Mouse (Mus musculus): ENCODE measurements around the gene Zc3hav1. TPM values are rescaled to one million over a fixed set of nuclear protein-coding genes. Genes with fewer than 3 reads are reported as not detected.
"Not testable (repeated sequence)": the region's sequence is repeated elsewhere in the genome, so short reads cannot be mapped to it uniquely, and the experiment has no call there.

Gene Zc3hav1
- 10 to 100 TPM; 16.2 to 18.9 TPM for total RNA-seq (2021)
- long read RNA-seq, experiment 1, full-length matches to known transcripts, result 3 of 5 reads
- long read RNA-seq, experiment 1, partial matches to known transcripts, result 1 of 5 reads
- long read RNA-seq, experiment 1, other reads (novel, unspliced or antisense), result 1 of 5 reads
- long read RNA-seq, experiment 2, partial matches to known transcripts, result 1 of 5 reads
- long read RNA-seq, experiment 2, other reads (novel, unspliced or antisense), result 4 of 5 reads

DNA sequence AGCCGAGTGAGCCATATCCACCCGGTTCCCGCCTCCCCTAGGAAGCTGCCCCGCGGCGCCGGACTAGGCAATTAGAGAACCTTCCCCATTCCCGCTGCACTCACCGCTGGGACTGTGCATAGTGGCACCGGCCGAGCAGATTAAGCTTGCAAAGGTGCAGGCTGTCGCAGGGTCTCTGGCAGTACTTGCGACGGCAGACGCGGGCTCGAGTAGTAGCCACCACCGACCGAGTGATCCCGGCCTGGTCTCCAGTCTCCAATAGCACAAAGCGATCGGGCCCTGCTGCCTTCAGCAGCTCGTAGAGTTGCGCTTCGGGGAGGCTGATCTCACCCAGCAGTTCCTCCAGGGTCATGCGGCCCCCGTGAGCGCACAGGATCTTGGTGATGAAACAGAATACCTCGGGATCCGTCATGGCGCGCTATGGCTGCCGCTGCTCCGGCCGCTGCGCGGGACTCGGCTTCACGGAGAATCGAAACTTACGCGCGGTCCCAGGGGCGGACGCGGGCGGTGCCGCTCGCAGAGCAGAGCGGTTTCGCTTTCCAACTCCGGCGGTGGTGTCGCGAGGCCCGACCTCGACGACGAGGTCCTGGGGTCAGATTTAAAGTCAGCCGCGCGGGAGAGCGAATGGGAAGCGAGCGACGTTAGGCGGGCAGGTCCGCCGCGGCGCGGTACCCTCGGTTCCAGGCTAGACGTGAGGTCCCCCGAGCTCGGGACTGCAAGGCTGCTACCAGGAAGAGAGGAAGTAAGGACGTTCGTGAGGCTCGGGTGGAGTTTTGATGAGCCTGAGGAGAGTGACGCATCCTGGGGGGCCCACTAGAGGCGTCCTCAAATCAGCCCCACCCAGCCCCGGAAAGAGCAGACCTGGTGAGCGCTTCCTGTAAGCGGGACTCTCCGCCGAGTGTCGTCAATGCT, at the start of gene Zc3hav1:
Gene Zc3hav1, minus strand, starts transcription at position 793 of the 912 bp plus-strand sequence.
- peak; percentile 90 to 93 for DNase-seq

DNA sequence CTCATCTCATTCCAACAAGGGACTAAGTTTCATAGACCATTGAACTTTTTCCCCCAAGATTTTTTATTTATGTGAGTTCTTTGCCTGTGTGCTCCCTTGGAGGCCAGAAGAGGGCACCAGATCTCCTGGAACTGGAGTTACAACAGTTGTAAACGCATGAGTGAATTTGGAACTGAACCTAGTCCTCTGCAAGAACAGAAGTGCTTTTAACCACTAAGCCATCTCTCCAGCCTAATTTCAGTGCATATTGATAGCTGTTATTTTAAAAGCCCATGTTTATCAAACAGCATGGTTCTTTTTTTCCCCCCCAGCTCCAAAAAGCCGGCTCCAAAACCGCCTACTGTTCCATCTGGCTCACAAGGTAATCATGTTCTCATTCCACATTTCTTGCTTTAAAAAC, 35.3 kb upstream of the Zc3hav1 start:
- DNase-seq, result peak; percentile 2 to 10

DNA sequence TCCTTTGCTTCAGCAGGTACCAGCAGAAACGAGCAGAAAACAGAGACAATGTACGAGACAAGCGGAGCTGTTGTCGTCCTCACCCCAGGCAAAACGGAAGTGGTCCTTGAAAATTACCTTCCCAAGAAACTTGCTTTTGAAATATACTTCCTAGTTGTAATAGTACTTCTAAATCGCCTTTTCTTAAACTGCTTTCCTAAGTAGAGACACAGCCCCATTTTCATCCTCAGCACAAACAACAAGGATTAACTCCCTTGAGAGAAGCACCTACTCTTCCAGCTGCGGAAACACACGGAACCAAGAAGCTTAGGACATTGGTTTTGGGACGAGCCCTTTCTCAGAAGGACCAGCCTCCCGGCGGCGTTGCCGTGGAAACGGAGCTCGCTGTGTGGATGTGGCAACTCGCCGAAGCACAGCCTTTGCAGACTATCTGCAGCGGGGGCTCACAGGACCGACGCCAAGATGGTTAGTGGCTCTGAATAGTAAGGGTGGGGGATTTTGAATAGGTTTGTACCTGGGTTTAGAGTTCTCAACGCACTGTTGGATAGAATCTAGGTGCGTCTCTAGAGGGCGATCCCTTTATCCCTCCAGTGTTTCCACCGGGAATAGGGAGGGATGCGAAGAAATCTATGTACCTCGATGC, 26.8 kb upstream of the Zc3hav1 start, which contains the start of gene Ttc26:
Gene Ttc26, plus strand, starts transcription at position 341 of the 643 bp plus-strand sequence.
- DNase-seq, result peak; percentile 82 to 93

DNA sequence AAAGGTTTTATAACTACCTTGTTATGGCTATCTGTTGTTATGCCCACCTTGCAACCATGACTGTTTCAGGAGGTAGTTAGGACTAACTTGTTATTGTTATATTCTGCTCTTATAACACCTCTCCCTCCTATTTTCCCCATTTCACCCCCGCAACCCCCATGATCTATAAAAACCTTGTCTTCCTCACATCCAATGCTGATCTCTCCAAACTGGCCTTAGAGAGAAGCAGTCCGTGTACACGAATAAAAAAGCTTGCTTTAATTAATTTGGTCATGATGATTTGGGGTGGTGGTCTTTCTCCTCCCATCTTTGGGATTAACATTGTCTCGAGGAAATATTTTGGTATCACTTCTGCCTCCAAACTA, 26.3 kb upstream of the Zc3hav1 start:
- DNase-seq, result no peak

DNA sequence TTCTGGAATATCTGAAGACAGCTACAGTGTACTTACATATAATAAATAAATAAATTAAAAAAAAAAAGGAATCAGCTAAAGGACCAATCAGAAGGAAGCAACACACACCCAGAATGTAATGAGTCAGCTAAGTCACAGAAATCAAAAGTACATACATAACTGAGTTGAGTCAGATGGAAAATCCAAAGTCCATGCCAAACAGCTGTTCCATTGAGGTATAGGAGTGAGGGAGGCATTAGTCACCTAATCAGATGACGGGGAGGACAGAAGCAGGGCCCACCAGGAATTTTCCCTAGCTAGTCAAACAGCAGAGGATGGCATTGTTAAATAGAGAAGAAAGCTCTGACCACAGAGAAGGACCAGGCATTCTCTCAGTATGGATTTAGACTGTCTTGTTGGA, 19.9 kb upstream of the Zc3hav1 start:
- DNase-seq, result no peak

DNA sequence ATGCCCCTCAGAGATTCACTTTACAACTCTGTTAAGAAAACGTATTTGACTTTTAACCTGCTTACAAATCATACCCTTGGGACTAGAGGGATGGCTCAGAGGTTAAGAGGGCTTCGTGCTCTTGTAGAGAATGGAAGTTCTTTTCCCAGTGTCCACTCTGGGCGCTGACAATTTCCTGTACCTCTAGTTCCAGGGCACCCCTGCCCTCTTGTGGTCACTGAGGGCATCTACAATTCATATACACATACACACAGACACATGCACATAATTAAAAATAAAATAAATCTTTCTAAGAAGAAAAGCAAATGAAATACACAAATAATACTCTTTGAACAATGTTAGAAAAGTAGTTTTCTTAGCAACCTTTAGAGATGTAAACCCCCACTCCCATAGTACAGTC, 15.5 kb upstream of the Zc3hav1 start:
- DNase-seq, result no peak

DNA sequence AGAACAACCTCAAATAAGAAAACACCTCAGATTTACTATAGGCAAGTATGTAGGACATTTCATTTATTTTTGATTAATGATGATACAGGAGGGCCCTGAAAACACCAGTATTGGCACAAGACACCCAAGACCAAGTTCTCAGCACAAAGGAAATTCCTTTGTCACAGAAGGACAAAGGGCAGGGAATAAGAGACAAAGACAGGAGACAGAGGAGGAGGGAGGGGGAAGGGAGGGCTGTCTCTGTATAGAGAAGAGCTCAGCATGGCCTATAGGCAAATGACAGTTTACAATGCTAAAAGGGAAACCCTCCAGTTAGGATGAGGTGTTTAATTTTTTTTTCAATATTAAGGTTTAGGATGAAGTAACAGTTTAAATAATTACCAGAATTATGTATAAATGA, 9.7 kb upstream of the Zc3hav1 start:
- DNase-seq, result no peak

DNA sequence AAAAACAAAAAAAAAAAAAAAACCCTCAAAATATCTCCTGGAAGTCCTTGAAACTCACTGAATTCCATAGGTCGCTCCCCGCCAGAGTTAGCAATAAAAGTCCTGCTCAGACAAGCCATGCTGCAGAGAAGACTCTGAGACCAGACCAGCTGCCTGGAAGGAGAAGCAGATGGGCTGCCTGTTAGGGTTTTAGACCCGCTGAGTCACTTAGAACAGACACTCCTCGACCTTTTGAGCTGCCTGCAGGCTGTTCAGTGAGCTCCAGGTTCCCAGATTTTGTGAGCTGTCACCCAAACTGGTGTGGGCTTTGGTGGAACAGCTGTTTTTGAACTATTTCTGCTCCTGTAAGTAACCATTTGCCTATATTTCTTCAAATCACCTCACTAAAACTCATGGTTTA, 9.0 kb upstream of the Zc3hav1 start:
- no peak for DNase-seq

DNA sequence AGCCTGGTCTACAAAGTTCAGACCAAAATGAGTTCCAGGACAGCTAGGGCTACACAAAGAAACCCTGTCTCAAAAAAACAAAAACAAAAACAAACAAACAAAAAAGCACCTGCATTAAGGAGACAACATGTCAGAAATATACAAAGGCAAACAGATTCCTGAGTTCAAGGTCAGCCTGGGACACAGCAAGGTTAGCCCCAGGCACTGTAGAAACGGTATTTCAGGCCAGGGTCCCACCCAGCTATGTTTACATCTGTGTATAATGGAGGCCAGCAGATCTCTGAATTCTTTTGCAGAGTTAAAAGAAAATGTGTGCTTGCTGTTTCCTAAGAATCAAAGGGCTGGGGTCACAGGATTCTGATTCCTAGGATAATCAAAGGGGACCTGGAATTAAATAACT, 7.5 kb upstream of the Zc3hav1 start:
- no peak for DNase-seq

DNA sequence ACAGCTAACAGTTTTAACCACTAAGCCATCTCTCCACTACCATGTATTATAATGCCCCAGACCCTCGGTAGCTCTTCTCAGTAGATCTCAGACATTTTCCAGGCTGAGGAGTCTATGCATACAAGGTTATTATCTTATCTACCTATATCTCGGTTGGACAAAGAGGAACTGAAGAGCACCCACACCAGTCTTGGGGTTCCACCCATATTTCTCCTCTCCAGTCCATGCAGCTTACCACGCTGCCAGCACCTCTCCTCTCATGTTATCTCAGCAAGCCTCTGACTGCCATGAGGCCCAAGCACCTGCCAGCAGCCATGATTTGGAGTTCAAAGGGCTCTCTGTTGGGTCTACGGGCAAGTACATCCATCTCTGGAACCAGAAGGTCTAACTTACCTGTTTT, 6.7 kb upstream of the Zc3hav1 start:
- DNase-seq, result no peak

DNA sequence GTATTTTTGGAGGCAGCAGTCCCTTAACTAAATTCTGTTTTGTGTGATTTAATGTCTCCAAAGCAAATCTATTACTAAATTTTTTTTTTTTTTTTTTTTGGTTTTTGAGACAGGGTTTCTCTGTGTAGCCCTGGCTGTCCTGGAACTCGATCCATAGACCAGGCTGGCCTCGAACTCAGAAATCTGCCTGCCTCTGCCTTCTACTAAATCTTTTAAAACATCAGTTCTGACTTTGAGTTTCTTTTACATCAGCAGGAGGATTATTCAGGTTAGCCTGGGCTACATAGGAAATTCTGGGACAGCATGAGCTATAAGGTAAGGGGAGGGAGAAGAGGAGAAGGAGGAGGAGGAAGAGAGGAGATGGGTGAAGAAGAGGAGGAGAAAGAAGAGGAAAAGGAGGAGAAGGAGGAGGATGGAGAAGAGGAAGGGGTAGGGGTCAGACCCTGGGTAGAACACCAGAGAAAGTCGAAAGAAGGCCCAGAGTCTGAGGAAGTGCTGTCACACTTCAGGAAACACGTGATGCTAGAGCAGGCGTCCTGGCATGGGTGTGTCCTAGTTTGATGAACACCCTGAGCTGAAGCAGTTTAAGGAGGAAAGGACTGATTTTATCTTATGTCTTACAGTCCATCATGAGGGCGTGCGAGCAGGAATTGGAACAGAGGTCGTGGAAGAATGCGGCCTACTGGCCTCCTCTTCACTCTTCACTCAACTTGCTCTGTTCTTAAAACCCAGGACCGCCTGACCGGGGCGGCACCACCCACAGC, 5.5 kb upstream of the Zc3hav1 start:
- no peak for DNase-seq

DNA sequence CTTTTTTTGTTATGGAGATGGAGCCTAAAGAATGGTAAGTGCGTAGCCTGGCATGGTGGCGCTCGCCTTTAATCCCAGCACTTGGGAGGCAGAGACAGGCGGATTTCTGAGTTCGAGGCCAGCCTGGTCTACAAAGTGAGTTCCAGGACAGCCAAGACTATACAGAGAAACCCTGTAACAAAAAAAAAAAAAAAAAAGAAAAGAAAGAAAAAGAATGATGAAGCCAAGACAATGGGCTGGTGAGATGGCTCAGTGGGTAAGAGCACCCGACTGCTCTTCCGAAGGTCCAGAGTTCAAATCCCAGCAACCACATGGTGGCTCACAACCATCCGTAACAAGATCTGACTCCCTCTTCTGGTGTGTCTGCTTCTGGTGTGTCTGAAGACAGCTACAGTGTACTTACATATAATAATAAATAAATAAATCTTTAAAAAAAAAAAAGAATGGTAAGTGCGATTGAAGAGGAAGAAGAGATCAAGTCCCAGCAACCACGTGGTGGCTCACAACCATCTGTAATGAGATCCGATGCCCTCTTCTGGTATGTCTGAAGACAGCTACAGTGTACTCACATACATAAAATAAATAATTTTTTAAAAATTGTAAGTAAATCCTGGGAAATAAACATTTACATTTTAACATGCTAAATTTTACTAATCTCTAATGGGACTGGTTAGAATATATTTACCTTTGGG, 4.8 kb upstream of the Zc3hav1 start:
- not testable (repeated sequence) for DNase-seq

DNA sequence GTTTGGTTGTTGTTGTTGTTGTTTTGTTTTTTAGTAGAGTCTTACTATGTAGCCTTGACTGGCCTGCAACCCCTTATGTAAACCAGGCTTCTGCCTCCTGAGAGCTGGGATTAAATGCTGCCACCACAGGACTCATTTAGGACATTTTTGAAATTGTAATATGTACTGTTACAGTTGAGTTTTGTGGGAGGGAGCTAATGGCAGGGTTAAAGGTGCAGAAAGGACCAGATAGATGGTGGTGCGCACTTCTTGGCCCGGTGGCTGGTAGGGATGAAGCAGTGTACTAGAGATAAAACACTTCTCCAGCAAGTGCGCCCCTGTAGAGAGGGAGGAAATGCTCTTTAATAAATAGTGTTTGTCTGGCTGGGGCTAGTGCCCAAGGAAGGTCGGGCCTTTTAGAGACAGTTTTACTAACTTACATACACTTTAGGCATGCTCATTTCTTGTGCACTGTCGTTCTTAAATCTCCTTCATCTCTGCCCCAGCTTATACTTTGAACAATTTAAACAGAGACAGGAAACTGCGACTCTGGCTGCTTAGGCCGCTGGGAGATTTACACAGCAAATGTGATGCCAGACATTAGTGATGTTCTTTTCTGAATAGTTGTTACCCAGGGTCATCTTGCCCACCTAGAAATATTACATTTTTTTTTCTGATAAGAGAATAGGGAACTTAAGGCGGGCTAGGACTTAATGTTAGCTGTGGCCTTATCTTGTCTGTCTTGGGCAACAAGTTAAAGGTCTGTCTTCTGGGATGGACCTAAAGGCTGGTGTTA, 4.0 kb upstream of the Zc3hav1 start:
- no peak for DNase-seq

DNA sequence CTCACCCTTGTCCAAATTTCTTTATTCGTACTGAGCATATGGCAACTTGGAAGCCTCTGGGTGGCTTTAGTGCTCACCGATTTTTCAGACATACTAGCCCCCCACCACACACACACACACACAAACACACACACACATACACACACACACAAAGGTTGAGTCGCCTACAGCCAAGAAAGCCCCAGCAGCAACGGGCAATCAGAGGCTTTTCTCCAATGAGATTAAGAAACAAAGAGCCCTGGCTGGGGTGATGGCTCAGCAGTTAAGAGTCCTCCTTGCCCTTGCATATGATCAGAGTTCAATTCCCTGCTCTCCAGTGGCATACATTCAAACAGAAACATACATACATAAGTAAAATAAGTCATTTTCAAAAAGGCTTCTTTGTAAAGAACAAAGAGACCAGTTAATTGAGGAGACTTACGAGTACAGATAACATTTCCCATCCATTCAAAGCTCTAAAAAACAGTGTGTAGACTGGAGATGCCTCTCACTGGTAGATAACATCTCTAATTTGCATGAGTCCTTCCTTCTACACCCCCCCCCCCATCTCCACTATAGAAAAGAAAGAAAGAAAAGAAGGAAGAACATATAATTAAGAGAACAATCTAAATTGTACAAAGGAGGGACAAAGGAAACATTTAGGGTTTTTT, 3.3 kb upstream of the Zc3hav1 start:
- DNase-seq, result no peak

DNA sequence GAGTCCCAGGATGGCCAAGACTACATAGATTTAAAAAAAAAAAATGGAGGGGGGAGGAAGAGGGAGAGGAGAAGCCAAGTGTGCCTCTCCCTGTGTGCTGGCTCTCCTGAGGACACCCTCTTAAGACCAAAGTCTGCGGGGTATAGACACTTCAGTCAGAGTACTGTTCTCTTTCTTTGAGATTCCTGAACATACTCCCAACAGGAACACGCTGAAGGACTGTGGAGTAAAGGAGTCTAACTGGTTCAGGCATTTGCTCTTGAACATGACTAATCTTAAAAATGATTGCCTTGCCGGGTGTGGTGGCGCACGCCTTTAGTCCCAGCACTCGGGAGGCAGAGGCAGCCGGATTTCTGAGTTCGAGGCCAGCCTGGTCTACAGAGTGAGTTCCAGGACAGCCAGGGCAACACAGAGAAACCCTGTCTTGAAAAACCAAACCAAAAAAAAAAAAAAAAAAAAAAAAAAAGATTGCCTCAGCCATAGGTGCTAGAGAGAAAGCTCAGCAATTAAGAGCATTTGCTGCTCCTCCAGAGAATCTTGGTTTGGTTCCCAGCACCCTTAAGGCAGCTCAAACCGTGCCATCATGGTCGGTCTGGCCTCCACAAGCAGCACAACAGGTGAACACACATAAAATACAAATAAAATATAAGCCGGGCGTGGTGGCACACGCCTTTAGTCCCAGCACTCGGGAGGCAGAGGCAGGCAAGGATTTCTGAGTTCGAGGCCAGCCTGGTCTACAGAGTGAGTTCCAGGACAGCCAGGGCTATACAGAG, 2.4 kb upstream of the Zc3hav1 start:
- DNase-seq, result not testable (repeated sequence)

DNA sequence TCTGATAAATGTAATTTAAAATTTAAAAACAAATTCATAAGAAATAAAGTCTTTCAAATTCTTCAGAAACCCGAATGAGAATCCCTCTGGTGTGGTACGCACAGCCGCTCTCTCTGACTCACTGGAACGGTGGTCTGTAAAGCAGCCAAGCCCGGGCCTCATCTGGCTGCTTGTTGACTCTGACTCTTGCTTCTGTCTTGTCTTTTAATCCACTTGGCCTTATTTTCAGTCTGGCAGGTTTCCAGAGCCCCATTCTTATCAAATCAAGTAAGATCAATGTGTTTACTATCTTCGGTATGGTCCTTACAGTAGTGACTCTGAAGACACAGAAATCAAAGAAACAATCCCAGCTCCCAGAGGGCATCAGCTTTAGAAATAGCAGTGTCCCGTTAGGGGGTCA, 1.5 kb upstream of the Zc3hav1 start:
- peak in 1 of 2 experiments; percentile 31 for DNase-seq

DNA sequence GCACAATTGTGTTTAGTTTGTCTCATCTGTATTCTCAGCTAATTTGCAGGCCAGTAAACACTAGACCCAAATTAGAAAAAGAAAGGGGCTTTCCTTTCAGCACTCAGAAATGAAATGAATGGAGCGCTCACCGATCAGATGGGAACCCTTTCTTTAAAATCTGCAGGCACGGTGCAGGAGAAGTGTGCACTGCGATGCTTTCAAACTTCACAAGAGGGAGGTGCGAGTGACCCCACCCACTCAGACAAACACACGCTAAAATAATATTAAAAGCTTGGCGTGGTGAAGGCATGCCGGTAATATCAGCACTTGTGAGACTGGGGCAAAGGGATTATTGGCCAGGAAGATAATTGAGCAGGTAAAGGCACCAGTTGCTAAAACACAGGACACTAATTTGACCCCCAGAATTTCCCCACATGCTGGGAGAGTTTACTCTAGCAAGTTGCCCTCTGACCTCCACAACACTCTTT, 986 bp upstream of the Zc3hav1 start:
- DNase-seq, result peak in 1 of 2 experiments; percentile 51

DNA sequence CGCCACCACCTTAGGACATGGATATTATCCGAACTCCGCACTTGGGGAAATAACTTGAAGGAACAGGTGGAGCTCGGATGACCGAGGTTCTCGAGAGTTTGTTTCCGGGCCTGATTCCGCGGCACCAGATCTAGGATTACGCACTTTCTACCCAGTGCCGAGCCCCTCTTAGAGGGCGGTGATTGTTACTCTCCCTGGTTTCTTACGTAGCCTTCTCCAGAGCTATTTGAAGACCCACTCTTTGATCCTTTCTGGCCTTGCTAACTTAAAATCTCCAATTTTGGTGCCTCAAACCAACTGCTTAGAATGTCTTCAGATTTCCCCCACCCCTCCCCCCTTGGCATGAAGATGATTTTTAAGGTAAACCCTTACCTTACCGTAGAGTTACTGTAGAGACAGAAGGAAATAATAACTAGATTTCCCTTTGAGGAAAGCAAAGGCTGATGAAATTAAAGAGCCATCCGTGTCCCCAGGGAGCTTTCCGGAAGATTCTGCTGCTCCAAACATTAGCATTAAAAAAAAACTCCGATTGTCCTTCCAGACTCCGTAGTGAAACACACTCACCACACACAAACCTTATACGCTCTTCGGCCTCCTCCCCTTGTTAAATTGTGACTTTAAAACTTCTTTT, 435 bp upstream of the Zc3hav1 start:
- DNase-seq, result peak in 1 of 2 experiments; percentile 28

DNA sequence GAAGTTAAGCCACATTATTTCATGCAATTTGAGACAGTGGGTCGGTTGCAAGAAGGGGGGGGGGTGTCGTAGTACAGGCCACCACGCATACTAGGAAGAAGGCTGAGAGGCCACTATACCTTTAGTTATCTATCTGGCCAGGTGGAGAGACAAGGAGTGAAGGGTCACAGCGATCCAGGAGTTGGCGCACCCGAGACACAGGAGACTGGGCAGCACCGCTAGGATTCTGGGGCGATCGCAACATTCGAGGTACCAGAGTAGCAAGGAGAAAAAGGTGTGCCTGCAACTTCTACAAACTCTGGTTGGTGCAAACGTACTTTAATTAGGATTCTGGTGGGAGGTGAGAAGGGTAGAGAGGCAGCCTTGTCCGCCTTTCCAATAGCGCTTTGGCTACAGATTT, 1.2 kb downstream of the Zc3hav1 start:
- DNase-seq, result no peak
